Mouse (Mus musculus): ENCODE measurements around the gene Tnni3k.

Gene Tnni3k

DNA sequence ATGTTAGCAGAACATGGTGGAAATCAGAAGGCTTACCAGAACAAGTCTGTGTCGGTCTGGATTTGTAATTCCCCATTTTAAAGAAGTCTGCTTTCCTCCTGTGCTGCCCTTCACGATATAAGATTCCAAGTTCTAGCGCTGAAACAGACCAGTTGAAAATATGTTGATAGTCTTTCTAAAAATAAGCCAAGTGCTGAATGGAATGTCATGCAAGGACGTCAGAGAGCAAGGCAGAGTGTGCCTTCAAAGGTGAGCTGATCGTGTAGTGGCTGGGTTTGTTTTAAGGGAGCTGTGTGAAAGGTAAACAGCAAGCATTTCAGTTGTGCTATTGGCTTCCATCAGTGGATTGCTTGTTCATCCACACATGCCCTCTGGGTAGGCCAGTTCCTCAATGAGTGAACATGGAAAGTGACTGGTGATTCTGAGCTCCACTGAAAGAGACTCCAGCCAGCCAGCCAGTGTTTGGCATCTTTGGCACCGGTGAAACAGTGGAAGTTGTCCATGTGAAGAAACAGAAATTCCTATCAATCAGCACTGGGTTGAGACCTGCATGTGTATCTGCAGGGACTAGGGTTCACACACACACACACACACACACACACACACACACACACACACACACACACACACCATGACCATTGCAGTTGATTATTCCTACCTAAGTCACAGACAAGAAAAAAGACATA is at the start of gene Tnni3k:
TSS of gene Tnni3k (minus strand) at position 177 of the 686 bp plus-strand sequence.
- in situ Hi-C loops (cut with MboI, MseI) = no loop called here

DNA sequence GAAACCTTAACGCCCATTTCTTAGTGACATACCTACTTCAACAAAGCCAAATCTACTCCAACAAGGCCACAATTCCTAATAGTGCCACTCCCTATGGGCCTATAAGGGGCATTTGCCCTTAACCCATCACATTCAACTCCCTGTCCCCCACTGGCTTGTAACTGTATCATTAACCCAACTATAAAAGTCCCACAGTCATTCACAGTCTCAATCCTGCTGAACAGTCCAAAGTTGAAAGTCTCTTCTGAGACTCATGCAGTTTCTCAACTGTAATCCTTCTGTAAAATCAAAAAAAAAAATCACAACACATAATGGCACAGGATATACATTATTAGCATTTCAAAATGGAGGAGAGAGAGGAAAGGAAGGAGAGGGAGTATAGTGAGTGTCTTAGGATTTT is 44.1 kb upstream of the Tnni3k start:
- in situ Hi-C loops (cut with MboI, MseI) = loop anchor here (25.0 kb wide), 2 partner anchors 1137 to 1512 kb away; partner anchors contain the start of gene Slc44a5 (in 2 of the 2)

DNA sequence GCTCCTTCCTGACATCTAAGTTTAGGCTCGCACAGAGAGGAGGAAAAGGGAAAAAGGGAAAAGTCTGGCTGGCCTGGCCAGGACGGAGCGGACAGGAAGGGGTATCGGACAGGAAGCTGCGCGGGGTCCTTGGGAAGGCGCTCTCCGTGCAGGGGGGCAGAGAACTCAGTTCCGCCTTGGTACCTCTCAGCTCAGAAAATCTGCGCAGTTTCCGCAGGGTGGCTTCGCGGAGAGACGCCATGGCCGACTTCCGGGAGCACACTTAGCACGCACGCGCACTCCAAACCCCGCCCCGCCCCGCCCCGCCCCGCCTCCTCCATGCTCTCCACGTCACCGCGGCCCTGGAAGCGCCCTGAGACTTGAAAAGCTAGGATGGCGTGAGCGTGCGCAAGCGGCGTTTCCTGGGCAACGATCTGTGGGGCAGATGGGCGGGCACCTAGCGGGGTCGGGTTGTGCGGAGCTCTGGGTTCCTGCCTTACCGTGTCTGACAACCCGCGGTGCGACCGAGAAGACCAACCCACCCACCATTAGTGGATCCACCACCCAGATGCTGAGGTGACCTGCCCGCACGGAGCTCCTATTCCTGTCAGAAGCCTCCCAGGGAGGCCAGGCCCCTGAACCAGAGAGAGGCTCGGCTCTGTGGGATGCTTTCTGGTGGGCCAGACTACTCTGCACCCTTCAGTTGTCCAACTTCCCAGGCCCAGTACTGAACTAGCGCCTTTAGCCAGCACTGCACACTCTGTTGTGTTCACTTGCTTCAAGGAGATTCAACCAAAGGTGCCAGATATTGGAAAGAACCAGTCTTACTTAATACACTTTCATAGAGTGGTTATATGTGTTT is 38.1 kb upstream of the Tnni3k start, which contains the start of the genes Fpgt and Lrriq3:
TSS of gene Fpgt (minus strand) at position 288 of the 841 bp plus-strand sequence.
TSS of gene Lrriq3 (plus strand) at position 319 of the 841 bp plus-strand sequence.
- in situ Hi-C loops (cut with MboI, MseI) = loop anchor here (5.0 to 25.0 kb wide), 3 partner anchors 496 to 1506 kb away; partner anchors contain the start of genes Slc44a5 (in 2 of the 2), Cryz (in 1 of the 2) and Tyw3 (in 1 of the 2)

DNA sequence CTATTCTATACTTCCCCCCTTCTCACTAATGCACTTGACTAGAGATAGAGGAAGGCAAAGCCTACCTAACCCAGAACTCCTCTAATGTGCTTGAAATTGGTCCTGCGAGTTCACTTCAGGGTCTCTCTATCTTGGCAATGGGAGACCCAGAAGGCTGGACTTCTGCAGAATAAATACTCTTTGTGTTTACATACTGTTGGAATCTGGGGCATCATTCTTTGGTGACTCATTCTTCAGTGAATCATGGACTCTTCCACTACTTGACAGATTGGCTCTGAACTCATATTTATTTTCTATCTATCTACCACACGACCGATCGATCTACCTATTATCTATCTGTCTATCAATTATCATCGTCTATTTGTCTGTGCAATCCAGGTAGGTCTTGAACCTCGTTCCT is 36.9 kb upstream of the Tnni3k start:
- in situ Hi-C loops (cut with MboI, MseI) = loop anchor here (5.0 to 25.0 kb wide), 3 partner anchors 495 to 1505 kb away; partner anchors contain the start of genes Slc44a5 (in 2 of the 2), Cryz (in 1 of the 2) and Tyw3 (in 1 of the 2)

DNA sequence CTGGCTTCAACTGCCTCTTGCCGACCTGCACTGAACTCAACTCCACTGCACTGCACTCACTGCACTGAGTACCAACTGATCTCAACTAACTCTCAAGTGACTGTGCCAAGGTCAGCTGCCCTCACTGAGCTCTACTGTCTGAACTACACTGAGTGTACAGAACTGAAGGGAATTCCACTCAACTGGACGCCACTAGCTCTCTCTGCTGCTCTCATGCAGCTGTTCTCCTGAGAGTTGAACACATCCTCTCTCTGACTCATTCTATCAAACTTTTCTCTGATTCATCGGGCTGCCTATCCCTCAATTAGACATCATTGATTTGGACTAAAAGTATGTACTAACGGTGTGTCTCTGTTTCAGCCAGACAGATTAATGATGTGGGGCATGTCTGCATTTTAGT is 22.7 kb upstream of the Tnni3k start:
- in situ Hi-C loops (cut with MboI, MseI) = loop anchor here (25.0 kb wide), 2 partner anchors 1116 to 1491 kb away; partner anchors contain the start of gene Slc44a5 (in 2 of the 2)

DNA sequence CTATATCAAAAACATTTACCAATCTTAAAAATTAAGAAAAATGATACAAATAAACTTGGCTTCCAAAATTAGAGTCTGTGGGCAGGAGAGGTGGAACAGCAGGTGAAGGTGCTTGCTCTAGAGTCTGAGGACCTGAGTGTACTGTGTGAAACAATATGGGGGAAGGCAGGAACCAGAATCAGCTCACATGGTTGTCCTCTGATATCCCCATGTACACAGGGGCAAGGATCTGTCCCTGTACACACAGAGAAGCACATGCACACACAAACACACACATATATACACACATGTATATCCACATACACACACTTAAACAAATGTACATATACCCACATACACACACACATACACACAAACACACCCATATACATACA is 4.2 kb upstream of the Tnni3k start:
- in situ Hi-C loops (cut with MboI, MseI) = no loop called here

DNA sequence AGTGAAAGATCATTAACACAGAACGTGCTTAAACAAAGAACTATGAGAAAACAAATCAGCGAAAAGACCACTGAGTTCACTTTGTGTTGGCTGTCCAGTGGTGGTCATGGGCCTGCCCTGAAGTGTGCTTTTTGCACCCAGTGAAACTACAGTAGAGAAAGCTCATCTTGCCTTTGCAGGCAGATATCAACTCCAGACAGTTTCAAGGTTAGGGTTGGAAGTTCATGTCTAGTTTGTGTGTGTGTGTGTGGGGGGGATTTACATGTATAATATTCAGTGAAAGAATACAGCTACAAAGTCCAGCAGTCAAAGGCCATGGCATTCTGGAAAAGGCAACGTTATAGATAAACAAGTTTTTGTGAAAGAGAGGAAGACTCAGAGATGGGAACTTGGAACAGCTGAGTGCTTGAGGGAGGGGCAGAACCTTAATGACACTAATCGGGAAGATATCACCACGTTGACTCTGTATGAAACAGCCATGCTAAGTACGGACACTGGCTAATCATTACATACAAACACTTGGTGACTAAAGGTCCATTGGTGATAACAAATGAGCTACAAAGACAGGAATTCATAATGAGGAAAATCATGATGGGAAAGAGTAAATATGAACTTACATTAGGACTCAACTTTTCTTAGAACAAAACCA is 3.7 kb upstream of the Tnni3k start:
- in situ Hi-C loops (cut with MboI, MseI) = no loop called here

DNA sequence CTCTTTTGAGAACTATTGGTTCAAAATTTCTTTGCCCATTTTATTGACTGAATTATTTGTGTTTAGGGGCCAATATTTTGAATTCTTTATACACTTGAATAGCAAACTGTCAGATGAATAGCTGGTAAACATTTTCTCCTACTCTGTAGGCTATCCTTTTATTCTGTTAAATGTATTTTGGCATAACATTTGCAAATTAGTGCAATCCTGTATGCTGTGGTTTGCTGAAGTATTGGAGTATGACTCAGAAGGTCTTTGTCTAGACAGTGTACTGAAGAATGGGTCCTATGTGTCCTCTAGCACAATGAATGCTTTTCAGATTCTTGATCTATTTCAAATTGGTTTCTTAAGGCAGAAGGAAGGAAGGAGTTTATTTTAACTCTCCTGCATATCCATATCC is 2.4 kb upstream of the Tnni3k start:
- in situ Hi-C loops (cut with MboI, MseI) = no loop called here

DNA sequence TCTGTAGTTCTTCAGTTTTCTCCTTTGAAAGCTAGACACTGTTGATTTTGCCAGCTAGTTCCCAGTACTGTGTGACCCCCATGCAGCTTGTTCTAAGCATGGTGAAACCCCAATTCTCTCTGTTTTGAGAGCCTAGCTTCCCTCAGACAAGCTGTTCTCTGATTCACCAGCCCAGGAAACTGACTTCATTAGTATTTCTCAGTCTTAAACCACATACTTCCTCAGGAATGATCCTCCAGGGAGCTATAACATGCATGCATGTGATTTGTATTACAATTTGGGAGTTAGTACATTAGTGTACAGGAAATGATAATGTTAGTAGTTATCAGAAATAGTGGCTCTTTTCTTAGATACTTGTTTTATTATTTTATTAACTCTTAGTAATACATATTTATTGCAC is 1.4 kb upstream of the Tnni3k start:
- in situ Hi-C loops (cut with MboI, MseI) = no loop called here

DNA sequence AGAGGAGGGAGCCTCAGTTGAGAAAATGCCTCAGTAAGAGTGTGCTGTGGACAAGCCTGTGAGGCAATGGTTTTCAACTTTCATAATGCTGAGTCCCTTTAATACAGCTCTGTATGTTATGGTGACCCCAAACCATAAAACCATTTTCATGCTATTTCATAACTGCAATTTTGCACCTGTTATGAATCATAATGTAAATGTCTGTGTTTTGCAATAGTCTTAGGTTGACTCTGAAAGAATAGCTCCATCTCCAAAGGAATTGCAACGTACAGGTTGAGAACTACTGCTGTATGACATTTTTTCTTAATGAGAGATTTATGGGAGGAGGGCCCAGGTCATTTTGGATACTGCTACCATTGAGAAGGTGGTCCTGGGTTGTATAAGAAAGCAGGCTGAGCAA is 2.0 kb downstream of the Tnni3k start:
- in situ Hi-C loops (cut with MboI, MseI) = no loop called here

DNA sequence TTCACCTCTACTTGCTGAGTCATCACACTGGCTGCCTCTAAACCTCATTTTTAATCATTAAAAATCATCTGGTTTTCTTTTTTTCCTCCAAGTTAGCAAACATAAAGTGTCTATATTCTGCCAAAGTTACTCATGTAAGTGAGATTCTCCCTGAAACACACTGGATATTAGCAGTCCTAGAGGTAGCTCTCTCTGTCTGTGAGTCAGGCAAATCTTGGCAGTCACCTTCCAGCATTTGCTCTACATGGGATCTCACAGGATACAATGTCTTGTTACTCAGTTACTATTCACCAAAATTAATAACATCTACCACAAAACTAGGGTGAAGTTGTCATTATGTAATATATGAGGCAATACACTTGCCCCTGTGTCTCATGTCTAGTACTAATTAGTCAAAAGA is 3.2 kb downstream of the Tnni3k start:
- in situ Hi-C loops (cut with MboI, MseI) = no loop called here

DNA sequence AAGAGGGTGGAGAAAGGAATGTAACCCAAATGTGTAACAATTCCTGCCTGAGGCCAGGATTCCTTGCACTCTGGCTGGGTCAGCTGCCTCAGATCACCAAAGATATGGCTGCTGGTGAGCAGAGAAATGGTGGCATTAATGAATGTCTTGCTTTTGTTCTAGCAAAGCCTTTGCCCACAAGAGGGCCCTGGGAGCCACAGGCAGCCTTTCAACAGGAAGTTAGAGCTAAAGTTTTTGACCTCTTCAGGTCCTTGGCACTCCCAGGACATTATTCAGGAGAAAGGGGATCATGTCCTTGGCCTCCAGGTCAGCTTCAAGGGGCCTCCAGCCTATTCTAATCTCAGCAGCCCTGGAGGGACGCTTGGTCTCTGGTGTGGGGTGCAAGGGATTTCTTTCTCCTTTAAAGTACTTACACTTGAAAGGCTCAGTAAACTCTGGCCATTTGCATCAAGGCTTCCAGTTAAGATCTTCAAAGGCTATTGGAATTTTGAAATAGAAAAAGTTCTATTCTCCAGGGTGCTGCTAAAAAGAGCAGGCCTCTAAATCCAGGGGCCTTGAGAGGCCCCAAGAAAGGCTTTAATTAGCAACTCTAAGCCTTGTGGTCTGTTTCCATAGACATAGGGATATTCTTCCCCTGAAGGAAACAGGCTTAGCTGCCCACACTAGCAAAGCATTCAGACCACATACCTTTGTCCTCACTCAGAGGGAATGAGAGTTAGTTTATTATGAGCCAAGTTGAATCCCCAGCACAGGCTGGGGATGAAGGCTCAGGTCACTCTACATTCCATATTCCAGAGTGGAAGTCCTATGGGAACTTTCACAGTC is 16.0 kb downstream of the Tnni3k start:
- in situ Hi-C loops (cut with MboI, MseI) = loop anchor here in 1 of 2 experiments (10.0 kb wide), 1 partner anchor 1796 kb away; no protein-coding TSS in a partner anchor

DNA sequence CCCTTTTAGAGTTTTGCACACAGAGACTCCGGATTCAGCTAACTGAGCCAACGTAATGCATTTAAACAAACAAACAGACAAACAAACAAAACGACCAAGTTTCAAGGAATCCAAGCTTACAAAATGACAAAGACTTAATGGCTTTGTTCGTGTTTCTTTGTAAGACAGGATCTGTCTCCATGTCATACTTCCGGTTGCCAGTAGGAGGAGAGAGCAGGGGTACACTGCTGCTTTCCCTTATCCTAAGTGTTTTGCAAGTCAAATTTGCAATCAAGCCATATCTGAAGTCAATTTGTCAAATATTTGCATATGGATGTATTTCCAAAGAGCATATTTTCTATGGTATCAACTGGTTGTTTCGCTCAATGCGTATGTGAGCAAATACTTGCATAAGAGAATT is 20.9 kb downstream of the Tnni3k start:
- in situ Hi-C loops (cut with MboI, MseI) = loop anchor here in 1 of 2 experiments (10.0 kb wide), 1 partner anchor 1800 kb away; no protein-coding TSS in a partner anchor

DNA sequence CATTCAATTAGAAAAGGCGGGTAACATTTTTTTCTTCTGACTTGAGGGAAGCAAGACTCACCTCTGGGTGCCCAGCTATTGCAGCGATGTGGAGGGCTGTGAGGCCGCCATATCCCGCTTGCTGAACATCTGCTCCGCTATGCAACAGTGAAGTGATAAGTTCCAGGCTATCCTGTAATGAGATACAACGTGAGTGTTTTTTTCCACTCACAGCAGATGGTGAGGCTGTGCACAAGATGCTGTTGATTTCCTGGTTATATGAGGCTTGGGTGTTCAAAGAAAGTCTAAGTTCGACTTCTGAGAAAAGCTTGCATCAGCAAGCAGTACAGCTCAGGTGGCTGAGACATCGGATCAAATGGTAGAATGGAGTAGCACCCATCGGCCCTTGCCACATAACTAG is 25.0 kb downstream of the Tnni3k start:
- in situ Hi-C loops (cut with MboI, MseI) = loop anchor here in 1 of 2 experiments (10.0 kb wide), 1 partner anchor 1805 kb away; no protein-coding TSS in a partner anchor

DNA sequence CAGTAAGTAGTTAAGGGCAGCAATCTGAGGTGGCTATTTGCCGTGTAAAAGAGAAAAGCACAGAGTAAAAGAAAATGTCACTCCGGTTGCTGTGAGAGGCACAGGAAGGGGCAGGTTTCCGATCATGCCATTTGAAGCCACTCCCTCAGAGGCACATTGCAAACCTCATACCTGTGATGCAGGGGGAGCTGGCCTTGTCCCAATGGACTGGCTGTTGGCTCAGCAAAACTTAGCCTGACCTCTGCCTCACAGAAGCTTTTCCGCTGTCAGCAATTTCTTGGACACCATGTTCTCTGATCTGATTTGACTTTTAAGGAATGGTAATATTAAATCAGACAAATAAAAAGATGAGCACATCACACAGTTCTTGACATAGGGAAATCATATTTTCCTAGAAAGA is 52.4 kb downstream of the Tnni3k start:
- in situ Hi-C loops (cut with MboI, MseI) = no loop called here

DNA sequence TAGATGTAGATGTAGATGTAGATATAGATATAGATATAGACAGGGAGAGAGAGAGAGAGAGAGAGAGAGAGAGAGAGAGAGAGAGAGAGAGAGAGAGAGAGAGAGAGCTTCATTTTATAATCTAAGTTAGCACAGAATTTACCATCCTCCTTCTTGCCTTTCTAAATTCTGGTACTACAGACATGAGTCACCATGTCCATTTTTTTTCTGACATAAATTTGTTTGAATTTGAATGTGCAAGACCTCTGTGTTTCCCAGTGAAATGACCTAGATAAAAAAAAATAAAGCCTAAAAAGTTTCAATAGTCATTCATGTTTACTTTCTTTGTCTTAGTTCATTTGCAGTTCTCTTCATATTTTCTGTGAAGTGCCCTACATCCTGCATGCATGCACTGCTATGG is 54.2 kb downstream of the Tnni3k start:
- in situ Hi-C loops (cut with MboI, MseI) = no loop called here

DNA sequence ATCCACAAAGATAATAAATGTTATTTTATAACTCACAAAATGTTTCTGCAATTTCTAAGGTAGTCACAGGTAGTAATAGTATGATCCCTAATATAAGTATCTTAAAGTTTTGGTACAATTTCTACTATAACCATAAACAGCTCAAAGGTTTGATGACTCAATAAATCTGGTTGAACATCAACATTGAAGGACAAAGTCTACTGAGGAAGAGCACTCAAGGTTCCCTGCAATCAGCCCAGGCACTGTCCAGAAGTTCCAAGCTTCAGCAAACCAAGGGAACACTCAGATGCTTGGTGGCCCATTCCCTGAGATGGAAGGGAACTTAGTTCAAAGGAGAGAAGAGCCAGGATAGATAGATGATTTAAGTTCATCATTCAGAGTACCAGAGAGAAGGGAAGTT is 62.5 kb downstream of the Tnni3k start:
- in situ Hi-C loops (cut with MboI, MseI) = no loop called here

DNA sequence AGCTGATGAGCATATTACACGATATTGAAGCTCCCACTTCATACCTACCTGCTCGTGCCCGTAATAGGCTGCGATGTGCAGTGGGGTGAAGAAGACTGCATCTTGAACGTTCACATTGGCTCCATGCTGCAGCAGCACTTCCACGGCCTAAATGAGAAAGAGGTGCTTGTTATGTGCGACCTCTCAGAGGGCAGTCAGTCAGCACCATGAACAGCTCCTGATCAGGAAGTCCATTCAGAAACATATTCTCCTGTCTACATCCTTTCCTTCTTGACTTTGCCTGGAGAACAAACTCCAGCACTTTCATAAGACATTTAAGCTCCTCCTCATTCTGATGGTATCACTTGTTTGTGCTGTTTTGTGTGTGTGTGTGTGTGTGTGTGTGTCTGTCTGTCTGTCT is 76.1 kb downstream of the Tnni3k start:
- in situ Hi-C loops (cut with MboI, MseI) = no loop called here

DNA sequence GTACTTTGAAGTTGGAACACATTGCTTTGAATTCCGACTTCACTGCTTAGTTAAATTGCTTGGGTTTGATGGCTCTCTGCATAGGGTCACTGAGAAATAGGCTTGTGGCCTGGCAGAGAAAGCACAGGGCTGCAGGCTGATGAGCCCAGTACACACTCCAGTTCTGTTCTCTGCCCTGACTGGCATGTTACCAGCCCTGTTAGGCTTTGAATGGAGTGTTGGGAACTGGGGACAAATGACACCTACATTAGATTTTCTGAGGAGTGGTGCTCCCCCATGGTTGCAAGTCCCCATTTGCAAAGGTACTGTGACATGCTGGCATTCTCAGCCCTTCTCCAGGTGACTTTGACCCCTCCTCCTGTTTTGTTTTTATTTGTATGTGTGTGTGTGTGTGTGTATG is 83.6 kb downstream of the Tnni3k start:
- in situ Hi-C loops (cut with MboI, MseI) = no loop called here

DNA sequence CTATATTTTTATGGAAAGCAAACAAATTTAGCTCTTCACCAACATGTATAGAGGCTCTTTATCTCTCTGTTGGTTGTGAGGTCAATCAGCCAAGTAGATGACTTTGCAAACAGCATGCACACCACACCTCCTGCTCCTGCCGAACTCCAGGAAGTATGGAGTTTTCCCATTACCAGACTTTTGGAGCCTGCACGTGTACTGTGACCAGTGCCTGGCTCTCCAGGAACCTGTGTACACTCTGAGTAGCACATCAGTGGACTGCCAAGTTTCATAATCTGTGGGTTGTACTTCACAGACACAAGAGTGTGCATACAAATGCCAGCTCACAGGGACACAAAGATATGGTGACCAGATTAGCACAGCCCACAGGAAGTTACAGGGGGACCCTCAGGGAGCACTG is 84.2 kb downstream of the Tnni3k start:
- in situ Hi-C loops (cut with MboI, MseI) = no loop called here

DNA sequence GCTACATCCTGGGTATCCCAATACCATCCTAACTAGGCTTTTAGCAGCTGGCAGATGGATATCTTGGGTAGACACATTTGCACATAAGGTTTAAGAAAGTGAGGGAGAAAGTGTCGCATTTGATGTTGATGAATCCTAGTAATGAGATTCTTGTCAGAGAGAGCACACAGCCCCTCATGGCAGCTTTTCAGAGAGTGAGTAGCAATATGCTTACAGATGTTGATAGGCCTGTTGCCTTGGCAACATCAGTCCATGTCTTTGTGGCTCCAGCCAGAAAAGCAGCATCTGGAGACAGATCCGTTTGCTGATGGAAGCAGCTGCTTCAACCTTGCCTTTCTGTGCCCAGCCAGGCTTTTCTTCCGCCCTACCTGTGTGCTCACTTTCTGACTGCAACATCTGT is 93.9 kb downstream of the Tnni3k start:
- in situ Hi-C loops (cut with MboI, MseI) = no loop called here
